Mouse (Mus musculus) cortical plate, adult 2 months (tissue): ENCODE measurements around the gene Hist1h1b. TPM values are rescaled to one million over a fixed set of nuclear protein-coding genes. Genes with fewer than 3 reads are reported as not detected.
"Not testable (repeated sequence)": the region's sequence is repeated elsewhere in the genome, so short reads cannot be mapped to it uniquely, and the experiment has no call there.

Experiments used
- H3K27ac ChIP-seq: fragments of 200-500 bp; 2 replicates; pipeline ENCODE4 v1.5.1; 2012; ENCODE audit warnings: low read length, control low read depth, inconsistent platforms; ENCODE audit not compliant: insufficient read depth
- H3K4me1 ChIP-seq: fragments of 200-500 bp; 2 replicates; pipeline ENCODE4 v1.6.1; 2011; ENCODE audit warnings: low read length; ENCODE audit not compliant: control insufficient read depth, insufficient read depth
- H3K4me3 ChIP-seq: fragments of 200-500 bp; 2 replicates; pipeline ENCODE4 v1.5.1; 2011; ENCODE audit warnings: mild to moderate bottlenecking, low read length, control low read depth; ENCODE audit not compliant: insufficient read depth
- CTCF ChIP-seq: fragments of 200-500 bp; IDR thresholded peaks from 2 replicates; pipeline ENCODE4 v1.5.1; 2011; ENCODE audit warnings: mild to moderate bottlenecking, control low read depth, low read length; ENCODE audit not compliant: insufficient read depth; ENCODE audit errors: extremely low read depth
- POLR2A ChIP-seq: fragments of 200-500 bp; IDR thresholded peaks from 2 replicates; pipeline ENCODE4 v1.6.1; 2011; ENCODE audit warnings: mild to moderate bottlenecking, low read length, control low read depth; ENCODE audit not compliant: insufficient read depth; ENCODE audit errors: extremely low read depth
- polyA plus RNA-seq: library from polyadenylated mRNA; depleted of rRNA; stranded (reverse); fragments of >200 nt; gene quantifications from 2 replicates; pipeline ENCODE4 v1.2.3, GENCODE M21; 2012

The Hist1h1b gene
- polyA plus RNA-seq, 1 experiment, result 0.21 TPM

DNA sequence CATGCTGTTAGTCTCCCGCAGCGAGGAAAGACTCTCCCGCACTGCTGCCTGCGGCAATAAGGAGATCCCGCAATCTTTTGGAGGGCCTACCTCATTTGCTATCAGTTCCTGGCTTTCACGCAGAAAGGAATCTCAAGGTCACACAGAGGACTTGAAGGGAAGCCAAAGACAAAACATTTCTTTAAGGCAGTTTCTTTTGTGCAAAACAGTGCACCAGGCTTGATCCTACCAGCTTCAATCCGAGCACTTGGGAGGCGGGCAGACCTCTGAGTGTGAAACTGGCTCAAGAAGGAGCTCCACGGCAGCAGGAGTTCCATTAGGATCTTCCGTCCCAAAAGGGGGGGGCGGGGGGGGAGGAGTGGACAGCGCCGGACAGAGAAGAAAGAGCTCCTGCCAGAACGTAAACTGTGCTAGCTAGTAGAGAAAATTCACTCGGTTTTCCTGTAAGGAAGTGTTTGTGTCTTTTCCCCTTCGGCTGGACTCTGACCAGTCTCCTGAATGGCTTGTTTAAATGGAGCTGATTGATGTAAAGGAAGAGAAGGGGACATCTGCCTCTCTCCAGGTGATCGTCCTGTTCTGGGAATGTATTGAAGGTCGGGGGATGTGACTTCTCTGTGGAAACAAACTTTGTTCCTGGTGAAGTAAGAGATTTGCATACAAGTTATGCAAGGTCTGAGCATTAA, 10.3 kb upstream of the Hist1h1b start:
- TF ChIP-seq POLR2A (no peak), CTCF (no peak)
- Histone ChIP-seq H3K4me1 (0 out of 2 replicates have a peak, but pooled peaks cover 1% of the 10 kb centered on the region), H3K27ac (no peak overlapping the region), H3K4me3 (no peak overlapping the region)

DNA sequence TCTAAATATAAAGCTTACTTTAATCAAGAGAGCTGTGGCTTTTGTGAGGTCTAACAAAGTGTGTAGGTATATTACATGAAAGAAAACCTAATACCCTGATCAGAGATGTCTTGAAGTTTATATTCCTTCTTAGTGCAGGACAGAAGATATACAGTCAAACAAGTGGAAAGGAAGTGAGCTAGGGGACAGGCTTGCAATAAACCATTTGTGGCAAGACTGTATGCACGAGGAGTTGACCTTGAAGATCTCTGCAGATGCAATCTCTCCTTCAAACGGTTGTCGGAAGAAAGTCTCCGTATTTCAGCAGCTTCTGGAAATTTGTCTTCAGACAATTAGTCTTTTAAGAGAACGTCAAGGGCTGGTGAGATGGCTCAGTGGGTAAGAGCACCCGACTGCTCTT, 9.5 kb upstream of the Hist1h1b start:
- H3K27ac ChIP-seq, result no peak overlapping the region
- TF ChIP-seq POLR2A (no peak), CTCF (no peak)
- H3K4me3 ChIP-seq, result no peak overlapping the region
- 0 out of 2 replicates have a peak, but pooled peaks cover 1% of the 10 kb centered on the region for H3K4me1 ChIP-seq

- Histone ChIP-seq H3K4me3 (peak overlapping the region; percentile 25; the same call in 1 of the 2 replicates), H3K4me1 (peaks cover 1% of the 10 kb centered on the region; the same call in 1 of the 2 replicates), H3K27ac (no peak overlapping the region)
- TF ChIP-seq POLR2A, result no peak
- no peak for TF ChIP-seq CTCF
Measured at GRCm38 (mm10) chr13:21787760-21788593, 7.6 kb upstream of the Hist1h1b start.

- peak within 1 kb of the TSS; percentile 25 for H3K4me3 ChIP-seq
- not testable (repeated sequence) for H3K27ac ChIP-seq, H3K4me1 ChIP-seq
- TF ChIP-seq POLR2A, result peak; percentile 53; the same call in 1 of the 2 replicates
Measured at GRCm38 (mm10) chr13:21786899-21787629, 6.6 kb upstream of the Hist1h1b start, which contains the start of the genes Hist1h2an and Hist1h2bp. Gene Hist1h2an (minus strand): TSS chr13:21787218. Gene Hist1h2bp (plus strand): TSS chr13:21787461.

GRCm38 (mm10) chr13:21786189-21786898, 5.9 kb upstream of the Hist1h1b start:
- no peak for TF ChIP-seq POLR2A
- TF ChIP-seq CTCF, result no peak
- peaks cover 1% of the 10 kb centered on the region; the same call in 1 of the 2 replicates for H3K4me1 ChIP-seq
- H3K27ac ChIP-seq, result no peak overlapping the region

GRCm38 (mm10) chr13:21784311-21784710, 3.9 kb upstream of the Hist1h1b start:
- Histone ChIP-seq H3K27ac (no peak overlapping the region), H3K4me1 (no peaks in the 10 kb centered on the region; the same call in 1 of the 2 replicates), H3K4me3 (no peak overlapping the region)
- no peak for TF ChIP-seq CTCF
- no peak for TF ChIP-seq POLR2A

More at GRCm38 (mm10) chr13:21786189-21786898, 5.9 kb upstream of the Hist1h1b start:
- H3K4me3 ChIP-seq, result no peak overlapping the region; the same call in 1 of the 2 replicates

DNA sequence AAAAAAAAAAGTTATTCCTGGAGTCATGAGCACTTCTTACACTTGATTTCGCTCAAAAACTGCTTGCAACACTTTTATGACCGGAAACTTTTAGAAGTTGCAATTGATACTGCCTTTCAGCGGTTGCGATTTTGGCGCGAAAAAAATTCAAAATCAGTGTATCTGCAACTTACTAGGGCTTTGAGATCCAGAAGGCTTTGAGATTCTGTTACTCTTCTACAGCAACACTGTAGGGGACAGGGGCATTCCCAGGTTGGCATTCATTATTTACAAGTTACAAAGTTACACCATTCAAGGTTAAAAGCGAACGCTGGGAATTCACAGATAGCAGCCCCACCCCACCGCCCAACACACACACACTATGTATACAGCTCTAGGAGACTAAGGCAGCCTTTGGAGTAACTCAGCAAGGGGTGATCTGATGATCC, 3.3 kb upstream of the Hist1h1b start:
- Histone ChIP-seq H3K27ac (no peak overlapping the region), H3K4me3 (peak overlapping the region; percentile 49; the same call in 1 of the 2 replicates), H3K4me1 (no peaks in the 10 kb centered on the region; the same call in 1 of the 2 replicates)
- TF ChIP-seq POLR2A (no peak), CTCF (no peak)

- H3K4me3 ChIP-seq, result peak within 1 kb of the TSS; percentile 49
- peak within 1 kb of the TSS; percentile 23; the same call in 1 of the 2 replicates for H3K27ac ChIP-seq
- TF ChIP-seq POLR2A (peak; percentile 68), CTCF (no peak)
- H3K4me1 ChIP-seq, result no peaks in the 10 kb centered on the region; the same call in 1 of the 2 replicates
Measured at GRCm38 (mm10) chr13:21783255-21783617, 2.8 kb upstream of the Hist1h1b start, which contains the start of gene Hist1h3i. Gene Hist1h3i (minus strand): TSS chr13:21783370.

DNA sequence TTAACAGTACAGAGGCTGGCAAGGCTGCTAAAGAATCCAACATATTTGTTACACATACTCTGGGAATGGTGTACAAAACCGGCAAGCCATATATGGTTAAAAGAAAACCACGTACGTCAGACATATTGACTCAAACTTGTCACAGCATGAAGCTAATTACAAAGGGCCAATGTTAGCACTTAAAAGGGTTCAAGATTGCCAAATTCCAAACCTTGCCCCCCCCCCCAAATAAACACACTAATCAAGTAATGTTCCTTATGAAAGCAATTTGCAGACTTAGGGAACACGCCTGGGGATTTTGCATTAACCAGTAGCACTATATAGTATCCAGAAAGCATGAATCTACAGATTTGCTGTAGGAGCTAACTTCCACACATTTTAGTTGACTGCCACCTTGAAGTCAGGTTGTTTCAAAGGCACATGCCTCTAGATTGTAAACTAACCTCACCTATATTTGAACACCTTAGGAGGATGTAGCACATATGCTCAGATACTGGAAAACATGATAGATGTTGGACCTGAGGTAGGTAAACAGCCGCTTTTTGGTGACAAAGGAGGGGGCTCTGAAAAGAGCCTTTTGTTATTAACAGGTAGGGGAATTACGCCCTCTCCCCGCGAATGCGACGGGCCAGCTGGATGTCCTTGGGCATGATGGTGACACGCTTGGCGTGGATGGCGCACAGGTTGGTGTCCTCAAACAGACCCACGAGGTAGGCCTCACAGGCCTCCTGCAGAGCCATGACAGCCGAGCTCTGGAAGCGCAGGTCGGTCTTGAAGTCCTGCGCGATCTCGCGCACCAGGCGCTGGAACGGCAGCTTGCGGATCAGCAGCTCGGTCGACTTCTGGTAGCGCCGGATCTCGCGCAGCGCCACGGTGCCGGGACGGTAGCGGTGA, 2.2 kb upstream of the Hist1h1b start:
- H3K27ac ChIP-seq, result peak overlapping the region; percentile 23; the same call in 1 of the 2 replicates
- H3K4me1 ChIP-seq, result not testable (repeated sequence)
- peak overlapping the region; percentile 49 for H3K4me3 ChIP-seq
